Mouse (Mus musculus): ENCODE measurements around the gene Klk8.

Gene Klk8

DNA sequence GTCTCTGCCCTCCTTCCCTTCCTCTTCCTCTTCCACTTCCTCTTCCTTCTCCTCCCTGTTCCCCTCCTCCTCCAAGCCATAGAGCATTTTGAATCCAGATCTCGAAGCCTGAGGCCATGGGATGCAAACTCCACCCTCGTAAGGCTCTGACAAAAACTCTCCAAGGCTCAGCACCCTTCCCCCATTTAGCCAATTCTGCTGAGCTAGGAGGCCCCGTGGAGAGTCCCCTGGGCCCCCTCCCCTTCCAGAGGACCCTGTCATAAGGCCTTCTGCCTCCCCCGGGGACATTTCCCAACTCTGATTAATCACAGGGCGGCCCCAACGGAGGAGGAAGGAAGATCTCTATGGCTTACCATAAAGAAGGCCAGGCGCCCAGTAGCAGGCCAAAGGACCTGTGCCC, 5.8 kb upstream of the Klk8 start, which contains the start of gene Klk9:
Klk9 (plus strand) TSS at position 301 of the 400 bp plus-strand sequence.
- DNase-seq (ENCODE audit: low spot score) = no peak

DNA sequence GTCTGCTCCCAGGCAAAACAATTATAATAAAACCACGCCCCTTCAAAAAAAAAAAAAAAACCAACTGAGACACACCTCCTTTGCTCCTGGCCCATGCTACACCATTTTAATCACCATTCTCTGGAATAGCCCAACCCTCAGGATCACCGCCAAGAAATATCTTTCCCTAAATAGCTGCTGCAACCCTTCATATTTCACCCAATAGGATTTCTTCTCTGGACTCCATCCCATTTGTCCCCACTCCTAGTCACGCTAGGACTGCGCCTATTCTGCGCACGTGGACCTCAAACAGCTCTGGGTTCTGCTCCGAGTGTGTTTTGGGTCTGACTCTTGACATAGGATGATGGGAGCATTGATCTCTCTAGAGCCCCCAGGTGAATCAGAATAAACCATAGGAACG, 1.0 kb upstream of the Klk8 start:
- no peak for DNase-seq (ENCODE audit: low spot score)

DNA sequence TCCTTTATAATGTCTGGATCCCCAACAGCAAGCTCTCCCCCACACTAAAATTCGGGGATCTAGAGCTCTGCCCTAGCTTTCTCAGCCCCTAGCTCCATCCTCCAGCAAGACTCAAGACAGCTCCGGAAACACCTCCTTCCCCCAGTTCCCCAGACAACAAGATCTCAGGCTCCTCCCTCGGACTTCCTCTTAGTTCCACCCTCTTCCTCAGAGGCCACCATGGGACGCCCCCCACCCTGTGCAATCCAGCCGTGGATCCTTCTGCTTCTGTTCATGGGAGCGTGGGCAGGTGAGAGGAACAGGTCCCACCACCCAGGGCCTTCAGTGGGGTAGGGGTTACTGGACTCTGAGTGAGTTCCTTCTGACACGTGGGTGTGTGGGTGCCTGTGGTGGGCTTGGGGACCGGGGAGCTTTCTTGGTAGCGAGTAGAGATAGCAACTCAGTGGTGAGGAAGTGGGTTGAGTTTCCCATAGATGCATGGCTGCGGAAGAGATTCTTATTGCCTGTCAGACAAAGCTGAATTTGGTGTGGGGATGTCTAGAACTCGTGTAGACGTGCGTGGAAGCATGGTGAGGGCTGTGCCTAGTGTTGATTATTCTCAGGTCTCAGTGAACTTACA, 576 bp downstream of the Klk8 start:
- no peak for DNase-seq (ENCODE audit: low spot score)

DNA sequence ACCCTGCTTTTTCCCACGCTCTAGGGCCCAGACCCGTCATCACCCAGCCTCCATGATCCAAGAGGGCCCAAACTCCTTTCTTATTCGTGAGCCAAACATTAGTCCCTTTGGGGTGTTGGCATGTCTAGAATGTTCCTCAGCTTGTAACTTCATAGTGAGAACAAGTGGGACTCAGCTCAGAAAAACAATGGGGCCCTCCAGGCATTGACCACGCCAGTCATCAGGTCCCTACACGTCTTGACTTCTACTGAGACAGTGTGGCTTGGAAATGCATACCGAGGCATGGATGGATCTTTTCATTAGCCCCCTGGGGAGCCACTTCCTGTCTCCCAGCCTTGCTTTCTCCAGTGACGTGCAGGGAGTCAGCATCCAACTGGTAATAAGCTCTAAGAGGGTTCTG, 2.5 kb downstream of the Klk8 start:
- no peak for DNase-seq (ENCODE audit: low spot score)

DNA sequence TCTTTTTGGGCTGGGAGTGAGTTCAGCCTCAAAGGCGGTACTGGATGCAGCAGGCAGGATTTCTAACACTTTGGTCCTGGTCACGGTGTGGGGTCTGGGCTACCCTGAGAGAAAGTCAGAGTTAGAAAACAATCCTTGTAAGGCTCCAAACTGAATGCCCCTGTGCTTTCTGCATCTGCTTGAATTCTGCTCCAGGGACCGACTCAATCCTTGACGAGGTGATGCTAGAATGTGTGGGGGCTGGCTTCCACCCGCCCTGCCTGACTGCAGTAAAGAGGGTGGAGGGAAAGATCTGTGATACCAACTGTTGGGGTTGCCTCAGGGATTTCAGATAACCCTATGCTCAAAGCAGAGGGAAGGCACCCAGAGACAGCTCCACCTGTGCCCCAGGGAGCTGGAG, 13.6 kb downstream of the Klk8 start, which contains the start of gene Klk7:
Klk7 (plus strand) TSS at position 301 of the 400 bp plus-strand sequence.
- DNase-seq (ENCODE audit: low spot score) = no peak

DNA sequence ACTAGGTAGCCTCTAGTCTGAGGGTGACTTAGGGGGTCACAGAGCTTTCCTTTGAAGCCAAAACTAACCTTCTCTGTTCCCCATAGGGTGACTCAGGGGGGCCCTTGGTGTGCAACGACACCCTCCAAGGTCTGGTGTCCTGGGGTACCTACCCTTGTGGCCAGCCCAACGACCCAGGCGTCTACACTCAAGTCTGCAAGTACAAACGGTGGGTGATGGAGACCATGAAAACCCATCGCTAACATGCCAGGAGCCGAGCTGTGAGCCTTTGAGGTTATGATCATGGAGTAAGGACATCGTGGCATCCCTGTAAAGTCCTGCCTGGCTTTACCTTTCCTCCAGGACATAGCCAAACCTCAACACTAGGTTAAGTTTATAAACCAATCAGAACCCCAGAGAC, 17.8 kb downstream of the Klk8 start:
- DNase-seq (ENCODE audit: low spot score) = no peak

DNA sequence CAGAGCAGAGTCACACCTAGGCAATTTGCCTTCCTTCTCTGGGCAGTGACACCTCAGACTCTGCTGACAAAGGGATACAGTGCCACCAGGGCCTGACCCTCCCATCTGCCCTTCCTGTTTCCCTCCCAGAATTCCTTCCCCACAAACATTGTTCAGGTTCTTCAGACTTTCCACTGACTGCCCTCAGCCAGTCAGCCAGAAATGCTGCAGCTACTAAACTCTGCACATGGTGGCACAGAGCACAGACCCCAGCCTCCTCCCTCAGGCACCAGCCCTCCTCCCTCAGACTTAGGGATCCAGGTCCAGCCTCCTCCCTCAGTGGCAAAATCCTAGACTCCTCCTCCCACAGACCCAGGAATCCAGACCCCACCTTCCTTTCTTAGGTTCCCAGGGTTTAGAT, 19.4 kb downstream of the Klk8 start:
- DNase-seq (ENCODE audit: low spot score) = no peak

GRCm38 (mm10) chr7:43821581-43821980, 24.2 kb downstream of the Klk8 start:
- no peak for DNase-seq (ENCODE audit: low spot score)

DNA sequence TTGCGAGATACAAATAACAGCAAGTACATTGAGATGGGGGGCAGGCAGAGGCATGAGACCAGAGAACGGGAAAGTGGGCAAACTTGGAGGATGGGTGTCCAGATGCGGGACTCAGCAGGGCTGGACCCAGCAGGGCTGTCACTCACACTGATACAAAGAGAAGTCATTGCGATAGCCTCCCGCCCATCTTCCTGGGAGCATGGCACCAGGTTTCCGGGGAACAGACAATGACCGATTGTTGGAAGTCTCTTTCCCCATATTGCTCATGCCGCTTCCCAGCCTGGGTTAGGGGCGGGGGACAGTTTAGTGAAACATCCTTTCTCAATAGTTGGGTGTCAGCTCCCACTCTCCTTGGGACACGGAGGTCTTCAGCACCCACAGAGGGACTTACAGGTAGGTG, 26.8 kb downstream of the Klk8 start, which contains the start of gene Klk6:
Klk6 (plus strand) TSS at position 301 of the 400 bp plus-strand sequence.
- DNase-seq (ENCODE audit: low spot score) = no peak

DNA sequence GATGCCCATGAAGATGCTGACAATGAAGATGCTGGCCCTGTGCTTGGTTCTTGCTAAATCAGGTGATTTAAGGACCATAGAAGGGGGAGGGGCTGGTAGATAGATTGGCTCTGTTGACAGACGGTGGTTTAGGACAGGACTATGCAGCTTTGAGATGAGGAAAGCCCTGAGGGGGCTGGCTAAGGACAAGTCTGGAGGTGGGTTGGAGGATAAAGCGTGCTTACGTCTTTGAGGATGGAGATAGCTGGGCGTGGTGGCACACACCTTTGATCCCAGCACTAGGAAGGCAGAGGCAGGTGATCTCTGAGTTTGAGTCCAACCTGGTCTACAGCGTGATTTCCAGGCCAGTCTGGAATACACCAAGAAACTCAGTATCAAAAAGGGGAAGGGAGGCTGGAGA, 28.7 kb downstream of the Klk8 start:
- no peak for DNase-seq (ENCODE audit: low spot score)

DNA sequence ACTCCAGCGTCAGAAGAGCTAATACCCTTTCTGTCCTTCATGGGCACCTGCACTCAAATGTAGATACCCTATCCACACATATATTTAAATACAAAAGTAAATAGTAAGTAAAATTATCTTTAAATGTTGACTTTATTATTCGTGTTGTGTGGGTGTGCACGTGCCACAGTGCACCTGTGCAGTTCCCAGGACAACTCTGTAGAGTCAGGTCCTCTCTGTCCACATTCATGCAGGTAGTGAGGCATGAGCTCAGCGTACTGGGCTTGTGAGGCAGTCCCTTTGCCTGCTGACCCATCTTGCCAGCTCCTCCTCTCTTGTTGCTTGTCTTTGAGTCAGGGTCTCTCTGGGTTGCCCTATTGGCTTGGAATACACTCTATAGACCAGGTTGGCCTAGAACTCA, 30.3 kb downstream of the Klk8 start:
- no peak for DNase-seq (ENCODE audit: low spot score)

GRCm38 (mm10) chr7:43829006-43829405, 31.6 kb downstream of the Klk8 start:
- DNase-seq (ENCODE audit: low spot score) = no peak

DNA sequence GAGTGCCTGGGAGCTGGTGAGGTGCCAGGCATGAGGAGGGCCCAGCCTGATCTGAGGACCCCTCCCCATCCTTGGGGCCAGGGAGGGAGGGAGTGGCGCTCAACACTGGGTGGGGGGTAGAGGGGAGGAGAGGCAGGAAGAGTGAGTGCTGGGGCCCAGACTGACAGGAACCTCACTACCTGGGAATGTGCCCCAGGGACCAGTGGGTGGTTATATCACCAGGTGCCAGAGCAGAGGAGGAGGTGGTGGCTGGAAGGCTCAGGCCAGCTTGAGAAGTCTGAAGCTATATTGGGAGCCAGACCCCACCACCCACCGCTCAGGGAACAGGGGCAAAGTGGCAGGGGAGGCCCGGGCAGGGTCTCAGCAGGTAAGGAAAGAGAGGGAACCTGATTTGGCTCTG, 44.3 kb downstream of the Klk8 start, which contains the start of gene Klk5:
Klk5 (plus strand) TSS at position 271 of the 400 bp plus-strand sequence.
- no peak for DNase-seq (ENCODE audit: low spot score)

- DNase-seq (ENCODE audit: low spot score) = no peak
These were observed 46.4 kb downstream of the Klk8 start for GRCm38 (mm10) chr7:43843801-43844200.

DNA sequence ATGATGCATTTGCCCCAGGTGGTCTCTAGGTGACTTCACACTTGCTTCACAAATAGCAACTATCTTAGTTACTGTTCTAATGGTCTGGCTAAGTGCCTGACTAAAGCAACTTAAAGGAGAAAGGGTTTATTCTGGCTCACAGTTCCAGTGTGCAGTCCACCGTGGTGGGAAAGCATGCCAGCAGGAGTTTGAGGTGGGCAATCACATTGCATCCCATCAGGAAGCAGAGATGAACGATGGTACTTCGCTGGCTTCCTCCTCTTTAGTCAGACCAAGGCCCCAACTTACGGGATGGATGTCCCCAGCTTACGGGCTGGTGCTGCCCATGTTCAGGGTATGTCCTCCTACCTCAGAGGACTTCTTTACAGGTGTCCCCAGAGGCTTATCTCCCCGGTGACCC, 54.2 kb downstream of the Klk8 start:
- DNase-seq (ENCODE audit: low spot score) = no peak
